ENCODE assay signal across 28 mouse cellular contexts in the genomic region with DNA sequence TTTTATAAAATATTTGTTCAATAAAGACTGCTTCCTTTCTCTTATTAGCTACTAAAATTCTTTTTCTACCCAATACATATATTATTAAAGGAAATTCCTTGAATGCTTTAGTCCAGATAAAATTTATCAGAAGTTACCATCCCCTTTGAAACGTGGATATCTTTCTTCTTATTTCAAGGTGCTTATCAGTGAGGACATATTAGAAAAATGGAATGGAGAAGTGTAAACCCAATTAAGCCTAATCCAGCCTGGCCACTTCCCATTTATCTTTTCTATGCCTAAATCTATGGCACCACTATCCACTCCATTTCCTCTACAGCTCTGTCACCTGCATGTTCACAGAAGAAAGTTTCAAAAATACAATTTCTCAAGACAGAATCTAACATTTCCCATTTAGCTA.
A peak's percentile ranks its signal among the peaks of the same experiment; 100 is the strongest.
DNase-seq lines count a peak whose midpoint lies in the region; ATAC-seq and TF ChIP-seq lines count a peak whose summit lies in the region.
"Had no signal": no experiment of that assay in that cellular context is flagged by ENCODE, and none has a peak within 500 bp of the region (broad histone marks: within the 10 kb centered on the region; RNA-seq: fewer than 3 reads in every experiment).

No protein-coding gene starts in this region.

- peak; percentile 100 for TF ChIP-seq EP300 in MEL (IDR thresholded peaks at IDR 0.05; ENCODE audit: low read depth in 1 of 2, low read length in 2 of 2)

- no peak overlapping the region for H3K4me3 ChIP-seq in MEL (ENCODE audit: control insufficient read depth in 1 of 2, insufficient read depth in 1 of 2, low read depth in 2 of 2, low read length in 2 of 2)
- no peak overlapping the region for H3K4me3 ChIP-seq in liver, embryonic 13.5 days (replicated peaks)
- no peak overlapping the region for H3K4me3 ChIP-seq in liver, embryonic 16.5 days (ENCODE audit: low read depth, low read length)
- H3K4me3 ChIP-seq: embryonic facial prominence, embryonic 12.5 days; embryonic facial prominence, embryonic 15.5 days; erythroblast, embryonic 14.5 days; forebrain, embryonic 12.5 days; forebrain, embryonic 15.5 days; heart, adult 2 months; heart, embryonic 10.5 days; heart, embryonic 13.5 days; hindbrain, embryonic 12.5 days; hindbrain, embryonic 15.5 days had no signal

- WGBS in liver, embryonic 13.5 days (ENCODE audit: insufficient replicate concordance) = 7% methylated on average over 1 of the region's 1 CpGs
- 10% methylated on average over 1 of the region's 1 CpGs for WGBS in liver, embryonic 16.5 days (ENCODE audit: insufficient replicate concordance)

- no peaks in the 10 kb centered on the region; the same call in 1 of the 2 replicates for H3K9me3 ChIP-seq in MEL (replicated peaks; ENCODE audit: insufficient read depth, low read length)
- no peaks in the 10 kb centered on the region for H3K9me3 ChIP-seq in liver, embryonic 13.5 days (replicated peaks)
- H3K9me3 ChIP-seq in liver, embryonic 16.5 days (replicated peaks; ENCODE audit: control insufficient read depth, low read length) = no peaks in the 10 kb centered on the region
- H3K9me3 ChIP-seq: embryonic facial prominence, embryonic 12.5 days; embryonic facial prominence, embryonic 15.5 days; forebrain, embryonic 12.5 days; forebrain, embryonic 15.5 days; heart, embryonic 10.5 days; heart, embryonic 13.5 days; hindbrain, embryonic 12.5 days; hindbrain, embryonic 15.5 days had no signal

- TF ChIP-seq RAD21 in MEL (IDR thresholded peaks at IDR 0.05; ENCODE audit: low read depth, low read length) = no peak; the same call in 1 of the 2 replicates

- peak; percentile 85 for ATAC-seq in liver, embryonic 13.5 days (ENCODE audit: low read depth)
- peak; percentile 83 for ATAC-seq in liver, embryonic 16.5 days (ENCODE audit: low read depth)
- ATAC-seq: CD4-positive, CD25-positive, alpha-beta regulatory T cell, adult 4 months; forebrain, embryonic 15.5 days had no signal

- H3K36me3 ChIP-seq in MEL (ENCODE audit: control insufficient read depth in 1 of 2, insufficient read depth in 2 of 2, low read length in 2 of 2) = peaks cover 0 to 16% of the 10 kb centered on the region in 2 experiments; a peak in 2 of 4 replicates
- H3K36me3 ChIP-seq in liver, embryonic 13.5 days = no peaks in the 10 kb centered on the region
- H3K36me3 ChIP-seq in liver, embryonic 16.5 days (ENCODE audit: control insufficient read depth, insufficient read depth) = no peaks in the 10 kb centered on the region
- H3K36me3 ChIP-seq: embryonic facial prominence, embryonic 12.5 days; embryonic facial prominence, embryonic 15.5 days; forebrain, embryonic 12.5 days; forebrain, embryonic 15.5 days; heart, embryonic 10.5 days; heart, embryonic 13.5 days; hindbrain, embryonic 12.5 days; hindbrain, embryonic 15.5 days had no signal

- H3K79me2 ChIP-seq in MEL (ENCODE audit: control insufficient read depth, insufficient read depth, low read length, poor library complexity) = no peaks in the 10 kb centered on the region

- H3K27me3 ChIP-seq in MEL (ENCODE audit: control insufficient read depth in 1 of 2, insufficient read depth in 2 of 2, low read length in 2 of 2) = no peaks in the 10 kb centered on the region
- no peaks in the 10 kb centered on the region for H3K27me3 ChIP-seq in liver, embryonic 13.5 days
- no peaks in the 10 kb centered on the region for H3K27me3 ChIP-seq in liver, embryonic 16.5 days (ENCODE audit: control insufficient read depth, insufficient read depth, low read depth, low read length)
- H3K27me3 ChIP-seq: embryonic facial prominence, embryonic 12.5 days; embryonic facial prominence, embryonic 15.5 days; forebrain, embryonic 12.5 days; forebrain, embryonic 15.5 days; heart, embryonic 13.5 days; hindbrain, embryonic 12.5 days; hindbrain, embryonic 15.5 days had no signal

- peaks cover 0 to 17% of the 10 kb centered on the region in 2 experiments; a peak in 2 of 4 replicates for H3K4me1 ChIP-seq in MEL (ENCODE audit: control insufficient read depth in 1 of 2, insufficient read depth in 2 of 2, low read length in 2 of 2)
- peaks cover 8% of the 10 kb centered on the region; the same call in 1 of the 2 replicates for H3K4me1 ChIP-seq in liver, embryonic 13.5 days (replicated peaks)
- no peaks in the 10 kb centered on the region for H3K4me1 ChIP-seq in liver, embryonic 16.5 days (ENCODE audit: control insufficient read depth, low read depth, low read length)
- H3K4me1 ChIP-seq: embryonic facial prominence, embryonic 12.5 days; embryonic facial prominence, embryonic 15.5 days; forebrain, embryonic 12.5 days; forebrain, embryonic 15.5 days; heart, embryonic 10.5 days; heart, embryonic 13.5 days; hindbrain, embryonic 12.5 days; hindbrain, embryonic 15.5 days had no signal

- H3K27ac ChIP-seq in MEL (ENCODE audit: control insufficient read depth, low read depth, low read length) = no peak overlapping the region
- no peak overlapping the region for H3K27ac ChIP-seq in liver, embryonic 13.5 days
- H3K27ac ChIP-seq in liver, embryonic 16.5 days (ENCODE audit: low read length) = no peak overlapping the region
- H3K27ac ChIP-seq: embryonic facial prominence, embryonic 12.5 days; embryonic facial prominence, embryonic 15.5 days; forebrain, embryonic 12.5 days; forebrain, embryonic 15.5 days; heart, adult 2 months; heart, embryonic 10.5 days; heart, embryonic 13.5 days; hindbrain, embryonic 12.5 days; hindbrain, embryonic 15.5 days had no signal

- no peak for TF ChIP-seq CTCF in MEL (IDR thresholded peaks at IDR 0.05 in 2 of 3, conservative IDR thresholded peaks at IDR 0.05 in 1 of 3; ENCODE audit: control insufficient read depth in 1 of 3, insufficient read depth in 1 of 3, low read depth in 2 of 3, low read length in 3 of 3, poor library complexity in 1 of 3, severe bottlenecking in 1 of 3)

- TF ChIP-seq POLR2A in MEL (IDR thresholded peaks at IDR 0.05; ENCODE audit: control insufficient read depth in 1 of 2, insufficient read depth in 1 of 2, low read depth in 1 of 2, low read length in 2 of 2, poor library complexity in 1 of 2) = no peak

- DNase-seq in MEL (ENCODE audit: low read depth, low spot score) = peak; percentile 90
- peak; percentile 33 for DNase-seq in c-Kit-positive CD71-positive TER-119-negative erythroid progenitor cells, embryonic 14.5 days (ENCODE audit: low read depth)
- DNase-seq in liver, embryonic 13.5 days = no peak
- DNase-seq in right cerebral cortex, postnatal 4 days = no peak
- DNase-seq in layer of hippocampus, adult 18-20 months (ENCODE audit: low spot score in 2 of 2) = no peak
- no peak for DNase-seq in frontal cortex, postnatal 36 days (ENCODE audit: low spot score in 2 of 2)
- no peak for DNase-seq in urinary bladder, postnatal 4 days (ENCODE audit: low spot score in 2 of 2)
- DNase-seq: adrenal gland, adult 2 months; adrenal gland, postnatal 25 days; cerebellum, adult 11 months; cerebellum, adult 2 months; cerebellum, adult 9-11 months; cerebellum, postnatal 25 days; gastrocnemius, postnatal 10 days; gastrocnemius, postnatal 36 days; heart, adult 2 months; heart, postnatal 14 days had no signal

- no peak overlapping the region for H3K9ac ChIP-seq in MEL (ENCODE audit: control insufficient read depth, low read depth, low read length, poor library complexity, severe bottlenecking)
- no peak overlapping the region for H3K9ac ChIP-seq in liver, embryonic 13.5 days
- H3K9ac ChIP-seq in liver, embryonic 16.5 days (ENCODE audit: low read depth, low read length) = no peak overlapping the region
- H3K9ac ChIP-seq: embryonic facial prominence, embryonic 12.5 days; embryonic facial prominence, embryonic 15.5 days; forebrain, embryonic 12.5 days; forebrain, embryonic 15.5 days; heart, embryonic 13.5 days; hindbrain, embryonic 12.5 days; hindbrain, embryonic 15.5 days had no signal

- H3K4me2 ChIP-seq in liver, embryonic 13.5 days = no peak overlapping the region
- no peak overlapping the region for H3K4me2 ChIP-seq in liver, embryonic 16.5 days (ENCODE audit: low read depth, low read length)
- H3K4me2 ChIP-seq: embryonic facial prominence, embryonic 12.5 days; embryonic facial prominence, embryonic 15.5 days; forebrain, embryonic 12.5 days; forebrain, embryonic 15.5 days; heart, embryonic 13.5 days; hindbrain, embryonic 12.5 days; hindbrain, embryonic 15.5 days had no signal

TF ChIP-seq in MEL, 35 proteins besides CTCF, POLR2A, EP300 and RAD21 (continues in another document):
- TF ChIP-seq ZMIZ1 (IDR thresholded peaks at IDR 0.05; ENCODE audit: low read depth, low read length) = no peak
- TF ChIP-seq MXI1 (IDR thresholded peaks at IDR 0.05; ENCODE audit: low read depth, low read length) = peak; percentile 42; the same call in 1 of the 2 replicates
- TF ChIP-seq RCOR1 (IDR thresholded peaks at IDR 0.05; ENCODE audit: low read depth, low read length) = peak; percentile 93
- TF ChIP-seq SIN3A (IDR thresholded peaks at IDR 0.05; ENCODE audit: low read length) = peak; percentile 73
- TF ChIP-seq ETS1 (IDR thresholded peaks at IDR 0.05; ENCODE audit: low read depth, low read length) = peak; percentile 91
- no peak for TF ChIP-seq NELFE (IDR thresholded peaks at IDR 0.05; ENCODE audit: low read depth, low read length)
- no peak for TF ChIP-seq UBTF (IDR thresholded peaks at IDR 0.05; ENCODE audit: borderline replicate concordance, insufficient read depth, low read depth, low read length)
- peak; percentile 62 for TF ChIP-seq ELF1 (IDR thresholded peaks at IDR 0.05; ENCODE audit: low read depth, low read length)
- TF ChIP-seq POLR2AphosphoS2 (IDR thresholded peaks at IDR 0.05; ENCODE audit: low read length) = no peak
- no peak for TF ChIP-seq USF1 (IDR thresholded peaks at IDR 0.05; ENCODE audit: low read depth, low read length)
- TF ChIP-seq MAFK (IDR thresholded peaks at IDR 0.05; ENCODE audit: borderline replicate concordance, low read depth, low read length) = peak; percentile 75; the same call in 1 of the 2 replicates
- TF ChIP-seq MYB (IDR thresholded peaks at IDR 0.05; ENCODE audit: low read depth, low read length) = no peak
- 0 out of 2 replicates have a peak, but pooled peaks have one; percentile 31 for TF ChIP-seq HCFC1 (IDR thresholded peaks at IDR 0.05; ENCODE audit: low read depth, low read length)
- TF ChIP-seq TBP (IDR thresholded peaks at IDR 0.05; ENCODE audit: low read depth, low read length) = no peak
- TF ChIP-seq ZC3H11A (IDR thresholded peaks at IDR 0.05; ENCODE audit: low read depth, low read length) = no peak; the same call in 1 of the 2 replicates
- peak; percentile 100 for TF ChIP-seq TCF12 (IDR thresholded peaks at IDR 0.05; ENCODE audit: low read depth, low read length)
- no peak for TF ChIP-seq ZKSCAN1 (IDR thresholded peaks at IDR 0.05; ENCODE audit: low read depth, low read length)
- TF ChIP-seq MEF2A (IDR thresholded peaks at IDR 0.05; ENCODE audit: extremely low read depth, insufficient replicate concordance, low read depth, low read length, poor library complexity, severe bottlenecking) = 0 out of 2 replicates have a peak, but pooled peaks have one; percentile 34
- no peak for TF ChIP-seq POLR2AphosphoS5 (IDR thresholded peaks at IDR 0.05; ENCODE audit: borderline replicate concordance, low read depth, low read length)
- no peak for TF ChIP-seq CHD1 (IDR thresholded peaks at IDR 0.05; ENCODE audit: low read depth, low read length)
- no peak for TF ChIP-seq MAZ (IDR thresholded peaks at IDR 0.05; ENCODE audit: low read depth, low read length)

Comparison
In these comparisons a context has a peak if more than half of its experiments do, and no peak if none do; other contexts are left out.
1. DNase-seq: peak in MEL (single experiment) and c-Kit-positive CD71-positive TER-119-negative erythroid progenitor cells, embryonic 14.5 days (single experiment); none in liver, embryonic 13.5 days (single experiment), right cerebral cortex, postnatal 4 days (single experiment), layer of hippocampus, adult 18-20 months (0 of 2), frontal cortex, postnatal 36 days (0 of 2) and urinary bladder, postnatal 4 days (0 of 2).